Mouse (Mus musculus) cerebellum, adult 2 months (tissue): Measurements from ENCODE around the gene Rims3. TPM values are rescaled to one million over a fixed set of nuclear protein-coding genes. Genes with fewer than 3 reads are reported as not detected.

Experiments used
- DNase-seq, 2 experiments: peaks; one replicate each; pipeline ENCODE4 v3.0.0; 2021
- H3K27ac ChIP-seq: fragments of 200-500 bp; 2 replicates; pipeline ENCODE4 v1.5.1; 2012; ENCODE audit warnings: low read length, control low read depth, inconsistent platforms; ENCODE audit not compliant: insufficient read depth
- H3K27me3 ChIP-seq: fragments of 200-500 bp; 2 replicates; pipeline ENCODE4 v1.6.1; 2012; ENCODE audit warnings: inconsistent platforms, mild to moderate bottlenecking, low read length, moderate library complexity; ENCODE audit not compliant: control insufficient read depth, insufficient read depth
- H3K4me1 ChIP-seq: fragments of 200-500 bp; 2 replicates; pipeline ENCODE4 v1.6.1; 2011; ENCODE audit warnings: low read length; ENCODE audit not compliant: control insufficient read depth, insufficient read depth
- H3K4me3 ChIP-seq: fragments of 200-500 bp; replicated peaks from 2 replicates; pipeline ENCODE3; 2011; ENCODE audit warnings: mild to moderate bottlenecking, low read depth, low read length, control low read depth; ENCODE audit not compliant: insufficient read depth
- CTCF ChIP-seq: fragments of 200-500 bp; IDR thresholded peaks from 2 replicates; pipeline ENCODE4 v1.5.1; 2011; ENCODE audit warnings: low read depth, mild to moderate bottlenecking, control low read depth, low read length, moderate library complexity, borderline replicate concordance; ENCODE audit not compliant: insufficient read depth
- POLR2A ChIP-seq: fragments of 200-500 bp; IDR thresholded peaks from 2 replicates; pipeline ENCODE4 v1.6.1; 2011; ENCODE audit warnings: low read length, control low read depth, borderline replicate concordance; ENCODE audit not compliant: insufficient read depth
- WGBS: fragments of 180-500 bp; shearing (Covaris S2); methylation state at CpG from one replicate; pipeline ENCODE4 v1.1.7; 2018; 5-methylcytosine and 5-hydroxymethylcytosine counted together
- polyA plus RNA-seq: library from polyadenylated mRNA; depleted of rRNA; stranded (reverse); fragments of >200 nt; gene quantifications from 2 replicates; pipeline ENCODE4 v1.2.3, GENCODE M21; 2012; rRNA removed

The Rims3 gene
- polyA plus RNA-seq, 1 experiment = 104 TPM

DNA sequence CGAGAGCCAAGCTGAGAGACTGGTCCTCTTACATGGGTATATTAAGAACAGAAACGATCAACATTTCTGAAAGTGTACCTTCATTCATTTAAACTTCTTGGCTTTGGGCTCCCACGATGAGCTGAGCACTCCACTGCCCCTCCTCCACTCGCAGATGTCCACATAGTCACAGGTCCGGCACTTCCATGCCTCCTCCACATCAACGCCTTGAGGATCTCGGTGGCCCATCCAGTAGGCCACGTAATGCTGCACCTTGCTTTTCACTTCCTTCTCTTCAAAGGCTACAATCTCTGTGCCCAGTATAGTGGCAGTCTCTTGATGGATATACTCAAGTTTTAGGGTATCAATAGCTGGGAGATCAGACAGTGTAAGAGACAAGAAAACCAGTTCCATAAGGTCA, 66.8 kb downstream of the Rims3 start:
- no peak for DNase-seq
- Histone ChIP-seq H3K4me1 (no peaks in the 10 kb centered on the region), H3K27me3 (no peaks in the 10 kb centered on the region), H3K4me3 (no peak overlapping the region), H3K27ac (no peak overlapping the region)
- no peak for TF ChIP-seq CTCF
- no peak for TF ChIP-seq POLR2A
- WGBS = 96% methylated on average over 8 of the region's 8 CpGs

DNA sequence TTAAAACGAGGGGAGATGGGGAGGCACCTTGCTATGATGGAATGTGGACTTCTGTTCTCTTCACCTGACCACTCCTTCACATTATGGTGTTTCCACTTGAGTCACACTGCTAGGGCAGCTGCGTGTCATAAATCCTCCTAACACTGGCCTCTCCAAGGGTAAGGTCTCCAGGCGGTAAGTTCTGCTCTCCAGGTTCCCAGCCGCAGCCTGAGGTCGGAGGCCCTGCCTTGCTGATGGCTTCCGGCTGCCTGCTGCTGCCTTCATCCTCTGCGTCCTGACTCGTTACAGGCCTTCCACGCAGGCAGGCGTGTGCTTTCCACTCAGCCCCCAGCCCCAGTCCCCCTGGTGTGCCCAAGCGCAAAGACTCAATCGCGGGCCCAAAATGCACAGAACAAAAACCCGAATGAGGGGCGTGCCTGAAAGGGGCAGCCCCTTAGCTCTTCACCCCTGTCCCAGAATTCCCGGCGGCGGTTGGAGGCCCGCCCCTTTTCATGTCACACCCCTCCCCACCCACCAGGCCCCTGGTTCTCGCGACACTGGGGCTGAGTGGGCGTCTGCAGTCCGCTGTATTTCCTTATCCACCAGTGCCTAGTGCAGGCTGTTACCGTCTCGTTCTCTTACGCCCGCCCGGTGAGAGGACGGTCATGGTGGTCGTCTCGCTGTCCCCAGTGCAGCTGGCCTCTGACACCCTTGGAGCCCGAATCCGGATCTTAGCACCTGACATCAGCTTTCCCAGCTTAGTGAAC, 70.1 kb downstream of the Rims3 start, which contains the start of gene Exo5:
Gene Exo5 (minus strand): TSS at position 464 of the 746 bp plus-strand sequence.
- DNase-seq = peak; percentile 78 to 79
- no peaks in the 10 kb centered on the region for H3K27me3 ChIP-seq
- WGBS = 1% methylated on average over 33 of the region's 33 CpGs
- H3K4me1 ChIP-seq = no peaks in the 10 kb centered on the region
- peak within 1 kb of the TSS; percentile 78 for H3K27ac ChIP-seq
- peak within 1 kb of the TSS; percentile 89 for H3K4me3 ChIP-seq
- TF ChIP-seq CTCF = no peak
- peak; percentile 65; the same call in 1 of the 2 replicates for TF ChIP-seq POLR2A

- TF ChIP-seq CTCF = peak; percentile 27; the same call in 1 of the 2 replicates
- no peak for TF ChIP-seq POLR2A
- H3K27ac ChIP-seq = no peak overlapping the region
- 18% methylated on average over 3 of the region's 3 CpGs for WGBS
- DNase-seq = peak; percentile 32 to 58
- no peaks in the 10 kb centered on the region for H3K4me1 ChIP-seq
- peak overlapping the region; percentile 89 for H3K4me3 ChIP-seq
- no peaks in the 10 kb centered on the region for H3K27me3 ChIP-seq
Measured at GRCm38 (mm10) chr4:120925386-120925785, 70.8 kb downstream of the Rims3 start.

GRCm38 (mm10) chr4:120928686-120929085, 74.1 kb downstream of the Rims3 start:
- WGBS = 66% methylated on average over 3 of the region's 3 CpGs
- no peak for DNase-seq
- 0 out of 2 replicates have a peak, but pooled peaks have one; percentile 8 for TF ChIP-seq CTCF
- no peak for TF ChIP-seq POLR2A

GRCm38 (mm10) chr4:120930736-120931135, 76.1 kb downstream of the Rims3 start:
- Histone ChIP-seq H3K4me3 (no peak overlapping the region), H3K27ac (no peak overlapping the region), H3K4me1 (no peaks in the 10 kb centered on the region), H3K27me3 (no peaks in the 10 kb centered on the region)
- 94% methylated on average over 18 of the region's 18 CpGs for WGBS
- no peak for DNase-seq
- TF ChIP-seq POLR2A = no peak
- TF ChIP-seq CTCF = no peak

More at GRCm38 (mm10) chr4:120928686-120929085, 74.1 kb downstream of the Rims3 start:
- Histone ChIP-seq H3K4me3 (no peak overlapping the region), H3K4me1 (no peaks in the 10 kb centered on the region), H3K27ac (no peak overlapping the region), H3K27me3 (no peaks in the 10 kb centered on the region)

DNA sequence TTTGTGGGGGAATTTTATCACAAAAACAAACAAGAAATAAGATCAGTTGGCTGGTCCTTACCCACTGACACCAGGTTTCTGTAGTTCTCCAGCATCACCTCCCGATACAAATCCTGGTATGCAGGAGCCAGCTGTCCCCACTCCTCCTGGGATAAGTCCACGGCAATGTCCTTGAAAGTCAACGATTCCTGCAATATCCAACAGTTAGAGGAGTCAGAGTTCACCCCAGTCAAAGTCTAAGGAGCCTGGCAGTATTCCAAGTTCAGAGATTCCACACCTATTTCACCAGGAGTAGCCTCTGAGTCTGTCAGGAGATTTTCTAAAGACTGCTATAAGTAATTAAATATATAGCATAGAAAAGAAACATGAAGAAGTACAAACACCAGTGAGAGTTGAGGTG, 80.4 kb downstream of the Rims3 start:
- H3K4me1 ChIP-seq = no peaks in the 10 kb centered on the region
- no peak overlapping the region for H3K4me3 ChIP-seq
- no peak overlapping the region for H3K27ac ChIP-seq
- H3K27me3 ChIP-seq = no peaks in the 10 kb centered on the region
- no peak for TF ChIP-seq POLR2A
- TF ChIP-seq CTCF = no peak
- no peak for DNase-seq
- 92% methylated on average over 3 of the region's 3 CpGs for WGBS

Other genes starting within 250 kb of the Rims3 start
- 9.3 and 12.5 TPM in 2 replicates for gene Cited4, start 188.2 kb upstream of the Rims3 start, polyA plus RNA-seq
- gene Kcnq4, start 106.2 kb upstream of the Rims3 start, polyA plus RNA-seq = 12.4 and 15.2 TPM in 2 replicates
- gene Nfyc, start 23.2 kb upstream of the Rims3 start, polyA plus RNA-seq = 150 and 172 TPM in 2 replicates
- gene Exo5, start 70.2 kb downstream of the Rims3 start, polyA plus RNA-seq = 9.4 and 10.1 TPM in 2 replicates
- 1.9 and 3.1 TPM in 2 replicates for gene Zfp69, start 96.9 kb downstream of the Rims3 start, polyA plus RNA-seq
- gene Smap2, start 162.4 kb downstream of the Rims3 start, polyA plus RNA-seq = 82.0 and 90.6 TPM in 2 replicates
- gene Col9a2, start 184.6 kb downstream of the Rims3 start, polyA plus RNA-seq = 10.0 and 11.1 TPM in 2 replicates
- gene Zmpste24, start 243.4 kb downstream of the Rims3 start, polyA plus RNA-seq = 24.5 and 25.3 TPM in 2 replicates